Mouse (Mus musculus): ENCODE results near the gene Tesmin. TPM values are rescaled to one million over a fixed set of nuclear protein-coding genes. Genes with fewer than 3 reads are reported as not detected.

Tesmin gene
- polyA plus RNA-seq, 1 experiment from 2014 or later = 0.37 TPM

GRCm38 (mm10) chr19:3402390-3402789, 13.7 kb downstream of the Tesmin start:
- Histone ChIP-seq H3K27ac (replicated peaks; ENCODE audit: low read depth, low read length) (no peak overlapping the region), H3K4me2 (ENCODE audit: low read length) (no peak overlapping the region), H3K36me3 (ENCODE audit: control insufficient read depth, insufficient read depth, low read length) (no peaks in the 10 kb centered on the region), H3K4me1 (ENCODE audit: control insufficient read depth, insufficient read depth, low read length) (no peaks in the 10 kb centered on the region), H3K9ac (replicated peaks; ENCODE audit: low read length) (no peak overlapping the region), H3K9me3 (ENCODE audit: control insufficient read depth, low read length) (no peaks in the 10 kb centered on the region), H3K27me3 (ENCODE audit: control insufficient read depth, insufficient read depth, low read length) (no peaks in the 10 kb centered on the region), H3K4me3 (replicated peaks; ENCODE audit: low read depth, low read length) (no peak overlapping the region)
- DNase-seq = no peak
- ATAC-seq (ENCODE audit: low FRiP score, low TSS enrichment) = no peak
- WGBS = 83% methylated on average over 6 of the region's 6 CpGs

DNA sequence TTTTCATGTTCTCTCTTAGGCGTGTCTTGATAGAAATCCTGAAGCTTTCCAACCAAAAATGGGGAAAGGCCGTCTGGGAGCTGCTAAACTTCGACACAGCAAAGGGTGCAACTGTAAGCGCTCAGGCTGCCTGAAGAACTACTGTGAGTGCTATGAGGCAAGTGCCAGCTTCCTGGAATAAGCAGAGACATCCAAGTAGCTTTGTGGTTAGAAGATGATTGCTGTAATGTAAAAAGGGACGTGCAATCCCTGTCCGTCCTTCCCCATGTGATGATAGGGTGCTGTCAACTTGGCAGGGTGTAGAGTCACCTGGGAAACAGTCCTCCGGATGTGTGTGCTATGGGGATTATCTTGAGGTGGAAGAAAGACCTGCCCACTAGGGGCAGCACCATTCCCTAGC, 15.4 kb downstream of the Tesmin start:
- H3K27me3 ChIP-seq (ENCODE audit: control insufficient read depth, insufficient read depth, low read length) = no peaks in the 10 kb centered on the region
- no peak overlapping the region for H3K27ac ChIP-seq (replicated peaks; ENCODE audit: low read depth, low read length)
- H3K4me1 ChIP-seq (ENCODE audit: control insufficient read depth, insufficient read depth, low read length) = no peaks in the 10 kb centered on the region
- no peak overlapping the region for H3K4me2 ChIP-seq (ENCODE audit: low read length)
- 86% methylated on average over 7 of the region's 7 CpGs for WGBS
- ATAC-seq (ENCODE audit: low FRiP score, low TSS enrichment) (no peak), DNase-seq (no peak)
- H3K9ac ChIP-seq (replicated peaks; ENCODE audit: low read length) = no peak overlapping the region
- no peaks in the 10 kb centered on the region for H3K36me3 ChIP-seq (ENCODE audit: control insufficient read depth, insufficient read depth, low read length)
- H3K9me3 ChIP-seq (ENCODE audit: control insufficient read depth, low read length) = no peaks in the 10 kb centered on the region
- no peak overlapping the region for H3K4me3 ChIP-seq (replicated peaks; ENCODE audit: low read depth, low read length)

- DNase-seq (no peak), ATAC-seq (ENCODE audit: low FRiP score, low TSS enrichment) (no peak)
- Histone ChIP-seq H3K27me3 (ENCODE audit: control insufficient read depth, insufficient read depth, low read length) (no peaks in the 10 kb centered on the region), H3K9ac (replicated peaks; ENCODE audit: low read length) (no peak overlapping the region), H3K4me1 (ENCODE audit: control insufficient read depth, insufficient read depth, low read length) (no peaks in the 10 kb centered on the region), H3K27ac (replicated peaks; ENCODE audit: low read depth, low read length) (no peak overlapping the region), H3K4me3 (replicated peaks; ENCODE audit: low read depth, low read length) (no peak overlapping the region), H3K9me3 (ENCODE audit: control insufficient read depth, low read length) (no peaks in the 10 kb centered on the region), H3K36me3 (ENCODE audit: control insufficient read depth, insufficient read depth, low read length) (no peaks in the 10 kb centered on the region), H3K4me2 (ENCODE audit: low read length) (no peak overlapping the region)
- WGBS = 44% methylated on average over 1 of the region's 1 CpGs
These were observed 17.0 kb downstream of the Tesmin start for GRCm38 (mm10) chr19:3405531-3406281.

GRCm38 (mm10) chr19:3414268-3414733, 25.6 kb downstream of the Tesmin start, which contains the start of gene Gal:
TSS of gene Gal (minus strand) at chr19:3414544.
- peak within 1 kb of the TSS; percentile 25 for H3K4me3 ChIP-seq (replicated peaks; ENCODE audit: low read depth, low read length)
- no peak within 1 kb of the TSS for H3K27ac ChIP-seq (replicated peaks; ENCODE audit: low read depth, low read length)
- peaks cover 4% of the 10 kb centered on the region; the same call in 1 of the 2 replicates for H3K4me1 ChIP-seq (ENCODE audit: control insufficient read depth, insufficient read depth, low read length)
- H3K9me3 ChIP-seq (ENCODE audit: control insufficient read depth, low read length) = no peaks in the 10 kb centered on the region
- ATAC-seq (ENCODE audit: low FRiP score, low TSS enrichment) = no peak
- 3% methylated on average over 37 of the region's 37 CpGs for WGBS
- H3K27me3 ChIP-seq (ENCODE audit: control insufficient read depth, insufficient read depth, low read length) = peaks cover 10% of the 10 kb centered on the region; the same call in 1 of the 2 replicates
- peak within 1 kb of the TSS; percentile 29; the same call in 1 of the 2 replicates for H3K9ac ChIP-seq (replicated peaks; ENCODE audit: low read length)
- H3K4me2 ChIP-seq (ENCODE audit: low read length) = peak within 1 kb of the TSS; percentile 57
- peak; percentile 58 for DNase-seq
- H3K36me3 ChIP-seq (ENCODE audit: control insufficient read depth, insufficient read depth, low read length) = no peaks in the 10 kb centered on the region

DNA sequence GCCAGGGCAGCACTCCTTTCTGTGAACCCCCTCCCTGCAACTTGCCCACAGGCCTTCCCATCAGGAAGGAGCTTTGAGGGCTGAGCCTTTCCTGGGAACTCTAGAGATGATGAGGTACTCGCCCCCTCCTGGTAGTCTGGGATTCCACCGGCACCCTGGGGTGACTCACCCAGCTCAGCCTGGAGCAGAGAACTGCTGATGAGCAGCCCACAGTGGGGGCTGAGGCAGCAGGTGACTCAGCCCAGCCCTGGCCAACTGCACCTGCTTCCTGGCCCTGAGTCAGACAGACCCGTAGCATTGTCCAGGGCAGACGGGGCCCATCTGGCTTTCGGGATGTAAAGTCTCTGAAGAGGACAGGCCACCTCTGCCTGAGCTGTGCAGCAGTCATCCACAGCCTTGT, 30.6 kb downstream of the Tesmin start:
- H3K4me2 ChIP-seq (ENCODE audit: low read length) = no peak overlapping the region
- peaks cover 4% of the 10 kb centered on the region; the same call in 1 of the 2 replicates for H3K4me1 ChIP-seq (ENCODE audit: control insufficient read depth, insufficient read depth, low read length)
- H3K9me3 ChIP-seq (ENCODE audit: control insufficient read depth, low read length) = no peaks in the 10 kb centered on the region
- H3K4me3 ChIP-seq (replicated peaks; ENCODE audit: low read depth, low read length) = no peak overlapping the region
- H3K9ac ChIP-seq (replicated peaks; ENCODE audit: low read length) = no peak overlapping the region
- DNase-seq = no peak
- H3K27ac ChIP-seq (replicated peaks; ENCODE audit: low read depth, low read length) = no peak overlapping the region
- H3K27me3 ChIP-seq (ENCODE audit: control insufficient read depth, insufficient read depth, low read length) = peaks cover 5% of the 10 kb centered on the region; the same call in 1 of the 2 replicates
- H3K36me3 ChIP-seq (ENCODE audit: control insufficient read depth, insufficient read depth, low read length) = no peaks in the 10 kb centered on the region
- ATAC-seq (ENCODE audit: low FRiP score, low TSS enrichment) = no peak
- 54% methylated on average over 5 of the region's 5 CpGs for WGBS

DNA sequence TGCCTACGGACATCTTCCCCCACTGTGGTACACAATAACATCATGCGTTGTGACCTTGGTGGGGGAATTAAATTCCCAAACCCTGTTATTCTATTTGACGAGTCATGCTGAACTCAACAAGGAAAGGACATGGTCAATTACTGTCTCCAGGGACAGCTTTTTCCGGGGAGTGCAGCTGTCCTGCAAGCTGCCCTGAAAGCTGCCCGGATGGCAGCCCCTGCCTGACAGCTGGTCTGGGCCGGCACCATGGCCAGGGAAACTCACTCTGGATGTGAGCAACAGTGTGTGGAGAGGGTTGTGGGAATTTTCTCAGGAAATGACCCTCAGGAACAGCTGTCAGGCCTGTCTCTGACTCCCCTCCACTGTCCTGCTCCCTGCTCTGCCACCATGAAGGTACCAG, 33.8 kb downstream of the Tesmin start:
- H3K36me3 ChIP-seq (ENCODE audit: control insufficient read depth, insufficient read depth, low read length) = no peaks in the 10 kb centered on the region
- no peak overlapping the region for H3K9ac ChIP-seq (replicated peaks; ENCODE audit: low read length)
- H3K4me1 ChIP-seq (ENCODE audit: control insufficient read depth, insufficient read depth, low read length) = no peaks in the 10 kb centered on the region
- H3K4me2 ChIP-seq (ENCODE audit: low read length) = no peak overlapping the region
- H3K9me3 ChIP-seq (ENCODE audit: control insufficient read depth, low read length) = no peaks in the 10 kb centered on the region
- H3K27ac ChIP-seq (replicated peaks; ENCODE audit: low read depth, low read length) = no peak overlapping the region
- ATAC-seq (ENCODE audit: low FRiP score, low TSS enrichment) (no peak), DNase-seq (peak; percentile 12)
- H3K27me3 ChIP-seq (ENCODE audit: control insufficient read depth, insufficient read depth, low read length) = no peaks in the 10 kb centered on the region
- no peak overlapping the region for H3K4me3 ChIP-seq (replicated peaks; ENCODE audit: low read depth, low read length)
- WGBS = 28% methylated on average over 6 of the region's 6 CpGs

DNA sequence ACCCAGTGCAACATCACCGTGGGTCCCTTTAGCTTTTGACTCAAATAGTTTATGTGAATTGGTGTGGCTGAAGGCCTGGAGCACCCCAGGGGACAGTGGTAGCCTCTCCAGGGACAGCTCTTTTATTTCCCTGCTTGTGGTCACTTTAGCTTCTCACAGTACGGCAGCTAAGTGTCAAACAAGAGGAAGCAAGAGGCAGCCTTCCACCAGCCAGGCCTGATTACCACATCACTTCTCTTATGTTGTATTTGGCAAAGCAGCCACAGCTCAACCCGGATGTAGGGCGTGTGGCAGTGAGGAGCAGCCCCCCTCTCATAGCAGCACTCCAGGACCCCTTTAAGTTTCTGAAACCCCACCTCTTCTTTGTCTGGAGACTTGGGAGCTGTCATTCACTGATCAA, 34.3 kb downstream of the Tesmin start:
- Histone ChIP-seq H3K4me2 (ENCODE audit: low read length) (no peak overlapping the region), H3K9ac (replicated peaks; ENCODE audit: low read length) (no peak overlapping the region), H3K27ac (replicated peaks; ENCODE audit: low read depth, low read length) (no peak overlapping the region), H3K36me3 (ENCODE audit: control insufficient read depth, insufficient read depth, low read length) (no peaks in the 10 kb centered on the region), H3K4me1 (ENCODE audit: control insufficient read depth, insufficient read depth, low read length) (no peaks in the 10 kb centered on the region), H3K9me3 (ENCODE audit: control insufficient read depth, low read length) (no peaks in the 10 kb centered on the region), H3K4me3 (replicated peaks; ENCODE audit: low read depth, low read length) (no peak overlapping the region), H3K27me3 (ENCODE audit: control insufficient read depth, insufficient read depth, low read length) (no peaks in the 10 kb centered on the region)
- WGBS = 71% methylated on average over 4 of the region's 4 CpGs
- ATAC-seq (ENCODE audit: low FRiP score, low TSS enrichment) = no peak
- DNase-seq = no peak

- no peak for ATAC-seq (ENCODE audit: low FRiP score, low TSS enrichment)
- 84% methylated on average over 2 of the region's 2 CpGs for WGBS
- no peaks in the 10 kb centered on the region for H3K27me3 ChIP-seq (ENCODE audit: control insufficient read depth, insufficient read depth, low read length)
- H3K4me1 ChIP-seq (ENCODE audit: control insufficient read depth, insufficient read depth, low read length) = peaks cover 3% of the 10 kb centered on the region; the same call in 1 of the 2 replicates
- H3K9me3 ChIP-seq (ENCODE audit: control insufficient read depth, low read length) = no peaks in the 10 kb centered on the region
- H3K9ac ChIP-seq (replicated peaks; ENCODE audit: low read length) = no peak overlapping the region
- no peak overlapping the region for H3K4me2 ChIP-seq (ENCODE audit: low read length)
- no peaks in the 10 kb centered on the region for H3K36me3 ChIP-seq (ENCODE audit: control insufficient read depth, insufficient read depth, low read length)
- H3K4me3 ChIP-seq (replicated peaks; ENCODE audit: low read depth, low read length) = no peak overlapping the region
- DNase-seq = no peak
- H3K27ac ChIP-seq (replicated peaks; ENCODE audit: low read depth, low read length) = no peak overlapping the region
These were observed 35.6 kb downstream of the Tesmin start for GRCm38 (mm10) chr19:3424214-3424613.
